Mouse (Mus musculus): Measurements from ENCODE around the gene Sf1. TPM values are rescaled to one million over a fixed set of nuclear protein-coding genes. Genes with fewer than 3 reads are reported as not detected.
A peak's percentile ranks its signal among the peaks of the same experiment; 100 is the strongest.

Sf1 gene
- polyA plus RNA-seq, 1 experiment = 355 TPM

GRCm38 (mm10) chr19:6321786-6322621, 41.5 kb upstream of the Sf1 start:
- Histone ChIP-seq H3K9me3 (replicated peaks; ENCODE audit: control insufficient read depth, insufficient read depth, low read length, poor library complexity, severe bottlenecking) (no peaks in the 10 kb centered on the region), H3K4me1 (ENCODE audit: control insufficient read depth, insufficient read depth, low read length) (peaks cover 4% of the 10 kb centered on the region), H3K36me3 (ENCODE audit: control insufficient read depth, insufficient read depth, low read length, poor library complexity, severe bottlenecking) (peaks cover 22% of the 10 kb centered on the region), H3K27ac (ENCODE audit: insufficient read depth, low read length) (0 out of 2 replicates have a peak overlapping the region, but pooled peaks have one; percentile 2), H3K27me3 (ENCODE audit: control insufficient read depth, insufficient read depth, low read length, poor library complexity, severe bottlenecking) (no peaks in the 10 kb centered on the region), H3K9ac (ENCODE audit: low read depth, poor library complexity, severe bottlenecking) (no peak overlapping the region), H3K4me3 (ENCODE audit: low read depth, low read length) (peak overlapping the region; percentile 4; the same call in 1 of the 2 replicates)
- TF ChIP-seq CTCF (IDR thresholded peaks at IDR 0.05; ENCODE audit: low read depth, low read length) = no peak
- TF ChIP-seq POLR2A (IDR thresholded peaks at IDR 0.05; ENCODE audit: insufficient read depth, low read length) = no peak
- TF ChIP-seq EP300 (IDR thresholded peaks at IDR 0.05; ENCODE audit: insufficient read depth, low read depth, low read length) = 0 out of 2 replicates have a peak, but pooled peaks have one; percentile 46

- Histone ChIP-seq H3K36me3 (ENCODE audit: control insufficient read depth, insufficient read depth, low read length, poor library complexity, severe bottlenecking) (peaks cover 8% of the 10 kb centered on the region; the same call in 1 of the 2 replicates), H3K9me3 (replicated peaks; ENCODE audit: control insufficient read depth, insufficient read depth, low read length, poor library complexity, severe bottlenecking) (no peaks in the 10 kb centered on the region), H3K4me1 (ENCODE audit: control insufficient read depth, insufficient read depth, low read length) (peaks cover 4% of the 10 kb centered on the region), H3K4me3 (ENCODE audit: low read depth, low read length) (no peak overlapping the region), H3K27me3 (ENCODE audit: control insufficient read depth, insufficient read depth, low read length, poor library complexity, severe bottlenecking) (no peaks in the 10 kb centered on the region), H3K27ac (ENCODE audit: insufficient read depth, low read length) (no peak overlapping the region), H3K9ac (ENCODE audit: low read depth, poor library complexity, severe bottlenecking) (no peak overlapping the region)
- no peak for TF ChIP-seq EP300 (IDR thresholded peaks at IDR 0.05; ENCODE audit: insufficient read depth, low read depth, low read length)
- no peak for TF ChIP-seq CTCF (IDR thresholded peaks at IDR 0.05; ENCODE audit: low read depth, low read length)
- TF ChIP-seq POLR2A (IDR thresholded peaks at IDR 0.05; ENCODE audit: insufficient read depth, low read length) = no peak
Observed at GRCm38 (mm10) chr19:6324751-6325150, 38.7 kb upstream of the Sf1 start.

GRCm38 (mm10) chr19:6331178-6331577, 32.3 kb upstream of the Sf1 start:
- H3K4me3 ChIP-seq (ENCODE audit: low read depth, low read length) = no peak overlapping the region
- no peak overlapping the region for H3K27ac ChIP-seq (ENCODE audit: insufficient read depth, low read length)
- no peaks in the 10 kb centered on the region for H3K36me3 ChIP-seq (ENCODE audit: control insufficient read depth, insufficient read depth, low read length, poor library complexity, severe bottlenecking)
- H3K4me1 ChIP-seq (ENCODE audit: control insufficient read depth, insufficient read depth, low read length) = no peaks in the 10 kb centered on the region
- TF ChIP-seq CTCF (IDR thresholded peaks at IDR 0.05; ENCODE audit: low read depth, low read length) (no peak), POLR2A (IDR thresholded peaks at IDR 0.05; ENCODE audit: insufficient read depth, low read length) (no peak)
- H3K9me3 ChIP-seq (replicated peaks; ENCODE audit: control insufficient read depth, insufficient read depth, low read length, poor library complexity, severe bottlenecking) = no peaks in the 10 kb centered on the region
- H3K27me3 ChIP-seq (ENCODE audit: control insufficient read depth, insufficient read depth, low read length, poor library complexity, severe bottlenecking) = no peaks in the 10 kb centered on the region
- H3K9ac ChIP-seq (ENCODE audit: low read depth, poor library complexity, severe bottlenecking) = no peak overlapping the region

- Histone ChIP-seq H3K27ac (ENCODE audit: insufficient read depth, low read length) (no peak overlapping the region), H3K4me3 (ENCODE audit: low read depth, low read length) (no peak overlapping the region), H3K9me3 (replicated peaks; ENCODE audit: control insufficient read depth, insufficient read depth, low read length, poor library complexity, severe bottlenecking) (no peaks in the 10 kb centered on the region), H3K27me3 (ENCODE audit: control insufficient read depth, insufficient read depth, low read length, poor library complexity, severe bottlenecking) (no peaks in the 10 kb centered on the region), H3K4me1 (ENCODE audit: control insufficient read depth, insufficient read depth, low read length) (no peaks in the 10 kb centered on the region), H3K9ac (ENCODE audit: low read depth, poor library complexity, severe bottlenecking) (no peak overlapping the region), H3K36me3 (ENCODE audit: control insufficient read depth, insufficient read depth, low read length, poor library complexity, severe bottlenecking) (no peaks in the 10 kb centered on the region)
- TF ChIP-seq CTCF (IDR thresholded peaks at IDR 0.05; ENCODE audit: low read depth, low read length) = peak; percentile 4
- TF ChIP-seq POLR2A (IDR thresholded peaks at IDR 0.05; ENCODE audit: insufficient read depth, low read length) = no peak
- TF ChIP-seq EP300 (IDR thresholded peaks at IDR 0.05; ENCODE audit: insufficient read depth, low read depth, low read length) = no peak
Observed at GRCm38 (mm10) chr19:6331719-6332516, 31.6 kb upstream of the Sf1 start.

GRCm38 (mm10) chr19:6333761-6334595, 29.5 kb upstream of the Sf1 start:
- Histone ChIP-seq H3K4me1 (ENCODE audit: control insufficient read depth, insufficient read depth, low read length) (no peaks in the 10 kb centered on the region), H3K36me3 (ENCODE audit: control insufficient read depth, insufficient read depth, low read length, poor library complexity, severe bottlenecking) (0 out of 2 replicates have a peak, but pooled peaks cover 13% of the 10 kb centered on the region), H3K9me3 (replicated peaks; ENCODE audit: control insufficient read depth, insufficient read depth, low read length, poor library complexity, severe bottlenecking) (no peaks in the 10 kb centered on the region), H3K27ac (ENCODE audit: insufficient read depth, low read length) (peak overlapping the region; percentile 83), H3K4me3 (ENCODE audit: low read depth, low read length) (peak overlapping the region; percentile 72), H3K9ac (ENCODE audit: low read depth, poor library complexity, severe bottlenecking) (peak overlapping the region; percentile 58), H3K27me3 (ENCODE audit: control insufficient read depth, insufficient read depth, low read length, poor library complexity, severe bottlenecking) (no peaks in the 10 kb centered on the region)
- TF ChIP-seq CTCF (IDR thresholded peaks at IDR 0.05; ENCODE audit: low read depth, low read length) (no peak), POLR2A (IDR thresholded peaks at IDR 0.05; ENCODE audit: insufficient read depth, low read length) (peak; percentile 1)
